Mouse (Mus musculus): ENCODE results near the gene Ltbp1.

DNA sequence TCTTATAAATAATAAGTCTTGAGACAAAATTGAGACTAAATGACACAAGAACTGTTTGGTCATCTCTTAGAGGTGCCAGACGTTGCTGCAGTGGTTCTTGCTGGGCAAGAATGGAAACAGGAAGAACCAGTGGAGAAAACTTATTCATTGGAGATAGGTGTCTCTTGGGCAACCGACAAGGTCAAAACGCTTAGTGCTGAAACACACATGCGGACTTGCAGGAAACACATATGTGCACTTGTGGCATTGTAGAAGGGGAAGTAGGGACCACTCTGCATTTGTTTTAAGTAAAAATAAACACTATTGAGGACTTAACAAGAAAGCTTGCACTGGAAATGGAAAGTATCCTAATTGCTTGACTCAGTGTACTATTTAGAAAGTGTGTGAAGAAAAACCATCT is 228.6 kb downstream of the Ltbp1 start:
- no peak for TF ChIP-seq CTCF (IDR thresholded peaks at IDR 0.05; ENCODE audit: control insufficient read depth, insufficient read depth, low read length)
- TF ChIP-seq POLR2A (IDR thresholded peaks at IDR 0.05; ENCODE audit: borderline replicate concordance, control insufficient read depth, low read depth, low read length), result no peak
